Mouse (Mus musculus): ENCODE data around the gene Grik4. TPM values are rescaled to one million over a fixed set of nuclear protein-coding genes. Genes with fewer than 3 reads are reported as not detected.

The Grik4 gene
- total RNA-seq, 1 experiment: 0.22 TPM

DNA sequence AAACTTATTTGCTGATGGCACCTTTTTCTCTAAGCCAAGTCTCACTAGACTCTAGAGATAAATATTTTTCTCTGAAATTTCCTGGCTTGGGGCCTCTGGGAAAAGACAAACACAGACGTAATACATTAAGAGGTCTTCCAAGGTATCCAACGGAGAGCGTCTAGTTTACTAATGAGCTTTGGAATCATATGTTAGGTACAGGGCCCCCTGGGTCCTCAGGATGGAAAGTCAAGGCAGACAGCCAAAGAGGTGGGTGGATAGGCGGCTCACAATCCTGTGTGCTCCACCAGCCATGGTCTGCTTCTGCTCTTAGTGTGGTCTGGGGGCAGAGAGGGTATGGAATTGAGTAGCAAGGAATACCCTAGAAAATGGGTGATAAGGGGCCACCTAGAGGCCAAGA lies 223.1 kb downstream of the Grik4 start:
- DNase-seq (ENCODE audit: low read depth, low spot score): no peak
- no peak for TF ChIP-seq HCFC1 (IDR thresholded peaks at IDR 0.05; ENCODE audit: borderline replicate concordance, insufficient read depth, low read length)
- no peak for TF ChIP-seq ZC3H11A (IDR thresholded peaks at IDR 0.05; ENCODE audit: borderline replicate concordance, low read depth, low read length)
- TF ChIP-seq ZNF384 (IDR thresholded peaks at IDR 0.05; ENCODE audit: low read depth, low read length): no peak
- no peak for TF ChIP-seq CHD2 (IDR thresholded peaks at IDR 0.05; ENCODE audit: low read depth, low read length)
- no peak for TF ChIP-seq MAFK (IDR thresholded peaks at IDR 0.05; ENCODE audit: insufficient read depth, low read depth, low read length)
- Histone ChIP-seq H3K4me3 (ENCODE audit: insufficient read depth in 1 of 2, low read depth in 1 of 2, low read length in 2 of 2, poor library complexity in 1 of 2, severe bottlenecking in 1 of 2) (no peak overlapping the region), H3K9me3 (ENCODE audit: control insufficient read depth, insufficient read depth, low read depth, low read length) (no peaks in the 10 kb centered on the region), H3K27ac (ENCODE audit: insufficient read depth, low read depth, low read length, poor library complexity, severe bottlenecking) (no peak overlapping the region), H3K9ac (ENCODE audit: insufficient read depth, low read depth, low read length, poor library complexity, severe bottlenecking) (no peak overlapping the region), H3K36me3 (ENCODE audit: control insufficient read depth, insufficient read depth, low read length, poor library complexity, severe bottlenecking) (no peaks in the 10 kb centered on the region), H3K4me1 (ENCODE audit: control insufficient read depth in 2 of 2, insufficient read depth in 2 of 2, low read length in 2 of 2, poor library complexity in 1 of 2) (no peaks in the 10 kb centered on the region)
- in situ Hi-C loops (cut with MboI; ENCODE audit: low sequenced_read_pairs in 2 of 2, unreplicated experiment in 2 of 2): no loop called here

GRCm38 (mm10) chr9:42713912-42714311 lies 230.4 kb downstream of the Grik4 start:
- no peak for DNase-seq (ENCODE audit: low read depth, low spot score)
- no peak for TF ChIP-seq ZC3H11A (IDR thresholded peaks at IDR 0.05; ENCODE audit: borderline replicate concordance, low read depth, low read length)
- no peak for TF ChIP-seq CHD2 (IDR thresholded peaks at IDR 0.05; ENCODE audit: low read depth, low read length)
- no peak for TF ChIP-seq MAFK (IDR thresholded peaks at IDR 0.05; ENCODE audit: insufficient read depth, low read depth, low read length)
- no peak for TF ChIP-seq HCFC1 (IDR thresholded peaks at IDR 0.05; ENCODE audit: borderline replicate concordance, insufficient read depth, low read length)
- TF ChIP-seq ZNF384 (IDR thresholded peaks at IDR 0.05; ENCODE audit: low read depth, low read length): no peak
- Histone ChIP-seq H3K9ac (ENCODE audit: insufficient read depth, low read depth, low read length, poor library complexity, severe bottlenecking) (no peak overlapping the region), H3K4me3 (ENCODE audit: insufficient read depth in 1 of 2, low read depth in 1 of 2, low read length in 2 of 2, poor library complexity in 1 of 2, severe bottlenecking in 1 of 2) (no peak overlapping the region), H3K4me1 (ENCODE audit: control insufficient read depth in 2 of 2, insufficient read depth in 2 of 2, low read length in 2 of 2, poor library complexity in 1 of 2) (no peaks in the 10 kb centered on the region), H3K27ac (ENCODE audit: insufficient read depth, low read depth, low read length, poor library complexity, severe bottlenecking) (no peak overlapping the region), H3K36me3 (ENCODE audit: control insufficient read depth, insufficient read depth, low read length, poor library complexity, severe bottlenecking) (no peaks in the 10 kb centered on the region), H3K9me3 (ENCODE audit: control insufficient read depth, insufficient read depth, low read depth, low read length) (no peaks in the 10 kb centered on the region)
- in situ Hi-C loops (cut with MboI; ENCODE audit: low sequenced_read_pairs in 2 of 2, unreplicated experiment in 2 of 2): no loop called here

GRCm38 (mm10) chr9:42705848-42706247 lies 238.4 kb downstream of the Grik4 start:
- TF ChIP-seq HCFC1 (IDR thresholded peaks at IDR 0.05; ENCODE audit: borderline replicate concordance, insufficient read depth, low read length): no peak
- TF ChIP-seq MAFK (IDR thresholded peaks at IDR 0.05; ENCODE audit: insufficient read depth, low read depth, low read length): no peak
- no peak for TF ChIP-seq ZNF384 (IDR thresholded peaks at IDR 0.05; ENCODE audit: low read depth, low read length)
- TF ChIP-seq ZC3H11A (IDR thresholded peaks at IDR 0.05; ENCODE audit: borderline replicate concordance, low read depth, low read length): no peak
- no peak for TF ChIP-seq CHD2 (IDR thresholded peaks at IDR 0.05; ENCODE audit: low read depth, low read length)
- no peaks in the 10 kb centered on the region for H3K4me1 ChIP-seq (ENCODE audit: control insufficient read depth in 2 of 2, insufficient read depth in 2 of 2, low read length in 2 of 2, poor library complexity in 1 of 2)
- H3K27ac ChIP-seq (ENCODE audit: insufficient read depth, low read depth, low read length, poor library complexity, severe bottlenecking): no peak overlapping the region
- no peak overlapping the region for H3K9ac ChIP-seq (ENCODE audit: insufficient read depth, low read depth, low read length, poor library complexity, severe bottlenecking)
- in situ Hi-C loops (cut with MboI; ENCODE audit: low sequenced_read_pairs in 2 of 2, unreplicated experiment in 2 of 2): no loop called here
- no peak overlapping the region for H3K4me3 ChIP-seq (ENCODE audit: insufficient read depth in 1 of 2, low read depth in 1 of 2, low read length in 2 of 2, poor library complexity in 1 of 2, severe bottlenecking in 1 of 2)
- H3K36me3 ChIP-seq (ENCODE audit: control insufficient read depth, insufficient read depth, low read length, poor library complexity, severe bottlenecking): no peaks in the 10 kb centered on the region
- DNase-seq (ENCODE audit: low read depth, low spot score): no peak
- H3K9me3 ChIP-seq (ENCODE audit: control insufficient read depth, insufficient read depth, low read depth, low read length): no peaks in the 10 kb centered on the region

DNA sequence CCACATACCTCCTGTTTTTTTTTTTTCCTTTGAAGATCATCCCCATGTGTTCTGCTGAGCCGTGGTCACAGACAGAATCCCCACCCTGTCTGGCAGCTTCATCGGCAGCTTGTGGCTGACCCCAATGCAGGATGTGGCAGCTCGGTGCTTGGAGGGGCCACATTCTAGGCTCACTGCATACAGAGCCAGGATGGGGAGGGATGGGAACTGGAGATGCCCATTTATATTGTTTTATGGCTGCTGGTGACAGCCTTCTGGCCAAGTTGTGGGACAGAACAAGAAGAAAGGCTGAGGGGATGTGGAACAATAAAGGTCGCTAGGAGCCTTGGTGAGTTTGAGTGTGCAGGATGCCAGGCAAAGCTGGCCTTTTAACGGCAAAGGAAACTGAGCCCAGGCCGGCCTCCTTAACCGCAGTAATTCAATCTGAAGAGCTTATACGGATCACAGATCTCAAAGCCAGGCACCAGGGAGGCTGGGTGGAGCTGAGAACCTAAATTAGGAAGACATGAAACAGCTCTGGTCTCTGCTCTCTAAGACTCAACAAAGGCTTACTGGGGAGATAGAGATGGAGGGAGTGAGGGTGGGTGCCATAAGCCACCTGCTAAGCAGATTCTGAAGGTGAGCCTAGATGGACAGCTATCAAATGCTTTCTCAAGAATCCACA lies 241.0 kb downstream of the Grik4 start:
- Histone ChIP-seq H3K9ac (ENCODE audit: insufficient read depth, low read depth, low read length, poor library complexity, severe bottlenecking) (no peak overlapping the region), H3K27ac (ENCODE audit: insufficient read depth, low read depth, low read length, poor library complexity, severe bottlenecking) (no peak overlapping the region), H3K4me1 (ENCODE audit: control insufficient read depth in 2 of 2, insufficient read depth in 2 of 2, low read length in 2 of 2, poor library complexity in 1 of 2) (no peaks in the 10 kb centered on the region), H3K4me3 (ENCODE audit: insufficient read depth in 1 of 2, low read depth in 1 of 2, low read length in 2 of 2, poor library complexity in 1 of 2, severe bottlenecking in 1 of 2) (no peak overlapping the region), H3K9me3 (ENCODE audit: control insufficient read depth, insufficient read depth, low read depth, low read length) (no peaks in the 10 kb centered on the region), H3K36me3 (ENCODE audit: control insufficient read depth, insufficient read depth, low read length, poor library complexity, severe bottlenecking) (no peaks in the 10 kb centered on the region)
- in situ Hi-C loops (cut with MboI; ENCODE audit: low sequenced_read_pairs in 2 of 2, unreplicated experiment in 2 of 2): no loop called here
- DNase-seq (ENCODE audit: low read depth, low spot score): no peak
- TF ChIP-seq HCFC1 (IDR thresholded peaks at IDR 0.05; ENCODE audit: borderline replicate concordance, insufficient read depth, low read length) (no peak), CHD2 (IDR thresholded peaks at IDR 0.05; ENCODE audit: low read depth, low read length) (no peak), MAFK (IDR thresholded peaks at IDR 0.05; ENCODE audit: insufficient read depth, low read depth, low read length) (no peak), ZC3H11A (IDR thresholded peaks at IDR 0.05; ENCODE audit: borderline replicate concordance, low read depth, low read length) (no peak), ZNF384 (IDR thresholded peaks at IDR 0.05; ENCODE audit: low read depth, low read length) (no peak)
